Mouse (Mus musculus): ENCODE measurements around the gene Olfr411. TPM values are rescaled to one million over a fixed set of nuclear protein-coding genes. Genes with fewer than 3 reads are reported as not detected.

Olfr411 gene
- polyA plus RNA-seq (2015; fragmentation: Nextera tagmentation; extraction: Ambion mirVana), result not detected in 2 replicates

DNA sequence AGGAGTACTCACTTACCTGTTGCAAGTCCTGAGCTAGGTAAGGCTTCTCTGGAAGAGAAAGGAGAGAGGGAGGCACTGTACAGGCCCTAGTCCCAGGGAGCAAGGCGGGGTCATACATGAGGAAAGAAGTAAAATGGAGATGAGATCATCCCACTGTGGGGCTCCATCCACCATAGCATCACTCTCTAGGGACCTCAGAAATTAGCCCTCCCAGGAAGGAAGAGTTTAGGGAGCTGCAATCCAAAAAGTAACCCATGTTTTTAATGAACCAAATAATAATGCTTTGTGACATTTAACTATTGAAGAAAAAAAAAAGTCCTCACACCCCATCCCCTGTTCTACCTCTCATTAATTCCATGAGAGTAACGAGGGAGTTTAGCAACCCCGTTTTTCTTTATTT, at the start of gene Olfr411:
Gene Olfr411, minus strand, starts transcription at position 101 of the 400 bp plus-strand sequence.
- Histone ChIP-seq H3K27ac (no peak within 1 kb of the TSS), H3K4me3 (no peak within 1 kb of the TSS), H3K4me1 (no peaks in the 10 kb centered on the region), H3K9me3 (no peaks in the 10 kb centered on the region), H3K4me2 (no peak within 1 kb of the TSS), H3K9ac (no peak within 1 kb of the TSS), H3K36me3 (no peaks in the 10 kb centered on the region), H3K27me3 (no peaks in the 10 kb centered on the region)
- 65% methylated on average over 3 of the region's 3 CpGs for WGBS
- ATAC-seq (ENCODE audit: borderline replicate concordance, extremely low read depth, low FRiP score, low TSS enrichment), result no peak

DNA sequence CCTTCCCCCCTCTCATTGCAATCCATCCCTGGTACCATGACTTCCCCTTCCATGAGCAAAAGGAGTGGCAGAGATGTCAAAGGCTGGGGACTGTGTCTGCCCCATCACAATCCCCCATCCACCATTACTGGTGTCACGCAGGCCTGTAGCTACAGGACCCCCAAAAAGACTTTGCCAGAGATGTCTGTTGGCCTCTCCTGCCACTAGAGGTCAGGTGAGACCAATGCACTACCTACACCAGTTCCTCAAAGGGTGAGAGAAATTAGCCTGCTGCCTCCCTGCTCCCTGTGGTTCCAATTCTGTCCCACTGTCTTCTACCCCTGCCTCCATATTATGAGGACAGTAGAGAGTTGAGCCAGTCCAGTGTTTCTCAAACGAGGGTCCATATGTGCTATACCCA, 49.7 kb upstream of the Olfr411 start:
- Histone ChIP-seq H3K9ac (no peak overlapping the region), H3K9me3 (no peaks in the 10 kb centered on the region), H3K4me2 (no peak overlapping the region), H3K27me3 (no peaks in the 10 kb centered on the region), H3K4me1 (no peaks in the 10 kb centered on the region), H3K27ac (no peak overlapping the region), H3K36me3 (no peaks in the 10 kb centered on the region), H3K4me3 (no peak overlapping the region)
- no peak; the same call in 1 of the 2 replicates for ATAC-seq (ENCODE audit: borderline replicate concordance, extremely low read depth, low FRiP score, low TSS enrichment)
- WGBS, result 34% methylated on average over 2 of the region's 2 CpGs

DNA sequence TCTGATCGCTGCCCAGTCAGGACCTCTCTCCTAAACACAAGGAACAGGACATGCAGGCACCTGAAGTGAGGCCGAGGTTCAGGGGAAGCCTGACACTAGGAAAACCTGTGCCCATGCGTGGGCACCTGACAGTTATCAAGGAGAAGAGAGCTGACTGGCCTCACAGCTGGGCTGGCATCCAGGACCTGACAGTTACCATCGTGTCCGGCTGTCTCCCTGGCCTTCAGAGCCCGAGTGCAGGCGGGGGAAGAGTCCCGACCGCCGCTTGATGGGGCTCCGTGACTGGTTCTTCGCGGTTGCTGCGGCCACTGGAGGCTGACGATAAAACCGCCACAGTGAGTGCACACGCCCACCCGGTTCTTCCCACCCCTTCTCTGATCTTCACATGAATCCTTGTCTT, 43.1 kb upstream of the Olfr411 start:
- ATAC-seq (ENCODE audit: borderline replicate concordance, extremely low read depth, low FRiP score, low TSS enrichment), result no peak
- Histone ChIP-seq H3K27ac (no peak overlapping the region), H3K9me3 (no peaks in the 10 kb centered on the region), H3K4me2 (no peak overlapping the region), H3K9ac (no peak overlapping the region), H3K27me3 (no peaks in the 10 kb centered on the region), H3K4me3 (no peak overlapping the region), H3K4me1 (no peaks in the 10 kb centered on the region), H3K36me3 (no peaks in the 10 kb centered on the region)
- WGBS, result 73% methylated on average over 18 of the region's 18 CpGs

DNA sequence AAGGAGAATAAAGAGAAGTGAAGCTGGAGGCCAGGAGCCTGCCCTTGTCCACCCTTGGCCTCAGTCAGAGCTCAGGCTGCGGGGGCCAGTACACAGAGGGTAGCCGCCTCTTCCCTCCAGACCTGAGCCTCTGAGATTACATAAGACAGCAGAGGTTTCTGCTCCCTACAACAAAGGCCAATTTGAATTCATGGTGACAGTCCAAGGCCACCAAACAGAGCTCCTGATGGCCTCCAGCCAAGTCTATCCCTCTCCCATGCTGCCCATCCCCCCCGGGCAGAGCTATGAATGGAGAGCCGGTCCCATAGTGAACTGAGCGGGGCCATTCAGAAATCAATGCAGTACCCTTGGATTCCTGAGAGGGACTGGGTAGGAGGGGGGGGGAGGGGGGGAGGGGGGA, 41.0 kb upstream of the Olfr411 start:
- no peaks in the 10 kb centered on the region for H3K36me3 ChIP-seq
- H3K27me3 ChIP-seq, result no peaks in the 10 kb centered on the region
- WGBS, result 70% methylated on average over 5 of the region's 5 CpGs
- H3K27ac ChIP-seq, result no peak overlapping the region
- H3K4me1 ChIP-seq, result no peaks in the 10 kb centered on the region
- H3K9me3 ChIP-seq, result no peaks in the 10 kb centered on the region
- no peak overlapping the region for H3K4me3 ChIP-seq
- H3K9ac ChIP-seq, result no peak overlapping the region
- ATAC-seq (ENCODE audit: borderline replicate concordance, extremely low read depth, low FRiP score, low TSS enrichment), result peak; percentile 36; the same call in 1 of the 2 replicates
- H3K4me2 ChIP-seq, result no peak overlapping the region

DNA sequence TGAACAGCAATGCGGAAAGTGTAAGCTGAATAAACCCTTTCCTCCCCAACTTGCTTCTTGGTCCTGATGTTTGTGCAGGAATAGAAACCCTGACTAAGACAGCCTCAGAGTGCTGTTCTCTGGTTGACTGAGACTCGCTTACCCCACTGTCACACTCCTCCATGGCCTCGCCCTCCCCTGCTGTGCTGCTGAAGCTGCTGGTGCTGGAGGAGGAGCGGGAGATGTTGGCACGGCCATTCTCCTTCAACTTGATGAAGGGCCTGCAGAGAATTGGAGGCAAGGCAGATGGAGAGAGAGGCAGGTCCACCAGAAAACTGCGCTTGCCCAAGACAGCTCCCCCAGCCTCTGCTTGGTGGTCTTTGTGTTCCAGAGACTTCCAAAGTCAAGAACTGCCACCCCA, 40.5 kb upstream of the Olfr411 start:
- ATAC-seq (ENCODE audit: borderline replicate concordance, extremely low read depth, low FRiP score, low TSS enrichment), result no peak
- Histone ChIP-seq H3K4me1 (no peaks in the 10 kb centered on the region), H3K27ac (no peak overlapping the region), H3K9me3 (no peaks in the 10 kb centered on the region), H3K4me3 (no peak overlapping the region), H3K9ac (no peak overlapping the region), H3K27me3 (no peaks in the 10 kb centered on the region), H3K4me2 (no peak overlapping the region), H3K36me3 (no peaks in the 10 kb centered on the region)
- WGBS, result 81% methylated on average over 6 of the region's 6 CpGs

DNA sequence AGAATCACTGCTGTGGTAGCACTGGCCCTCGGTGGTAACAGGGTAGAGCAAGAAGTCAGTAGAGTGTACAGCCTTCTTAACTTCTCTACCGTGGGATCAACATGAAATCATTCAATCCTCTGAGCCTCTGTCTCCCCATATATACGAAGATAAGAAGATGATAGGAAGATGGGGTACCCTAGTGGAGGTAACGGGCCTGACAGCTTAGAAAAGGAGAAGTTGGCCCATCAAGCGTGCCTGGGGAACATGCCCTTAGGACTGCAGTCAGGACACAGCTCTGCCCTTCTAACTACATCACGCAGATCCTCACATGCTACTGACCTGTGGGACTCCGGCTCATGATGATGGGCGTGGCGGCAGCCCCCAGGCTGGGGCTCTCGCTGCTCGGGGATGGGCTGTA, 39.4 kb upstream of the Olfr411 start:
- H3K4me1 ChIP-seq, result no peaks in the 10 kb centered on the region
- H3K36me3 ChIP-seq, result no peaks in the 10 kb centered on the region
- no peak overlapping the region for H3K4me2 ChIP-seq
- 80% methylated on average over 11 of the region's 11 CpGs for WGBS
- no peaks in the 10 kb centered on the region for H3K27me3 ChIP-seq
- ATAC-seq (ENCODE audit: borderline replicate concordance, extremely low read depth, low FRiP score, low TSS enrichment), result no peak
- H3K9ac ChIP-seq, result no peak overlapping the region
- no peaks in the 10 kb centered on the region for H3K9me3 ChIP-seq
- H3K27ac ChIP-seq, result no peak overlapping the region
- no peak overlapping the region for H3K4me3 ChIP-seq

DNA sequence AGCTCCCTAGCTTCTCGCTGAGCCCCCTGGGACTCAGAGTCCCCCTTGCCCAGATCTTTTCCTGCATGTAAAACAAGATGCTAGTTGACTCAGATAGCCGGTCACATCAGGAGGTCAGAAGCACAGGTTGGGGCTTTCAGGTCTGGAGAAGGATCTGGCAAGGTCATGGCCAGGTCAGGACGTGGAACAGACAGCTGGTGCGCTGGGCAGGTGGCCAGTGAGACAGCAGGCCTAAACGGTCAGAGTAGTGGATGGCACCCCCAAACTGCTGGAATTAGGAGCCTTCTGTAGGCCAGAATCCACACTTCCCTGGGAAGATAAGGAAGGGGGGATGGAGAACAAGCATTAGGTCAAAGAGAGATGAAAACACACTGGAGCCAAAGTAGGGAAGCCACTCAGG, 34.8 kb upstream of the Olfr411 start:
- Histone ChIP-seq H3K4me3 (no peak overlapping the region), H3K36me3 (no peaks in the 10 kb centered on the region), H3K27me3 (no peaks in the 10 kb centered on the region), H3K9ac (no peak overlapping the region), H3K27ac (no peak overlapping the region), H3K4me1 (0 out of 2 replicates have a peak, but pooled peaks cover 8% of the 10 kb centered on the region), H3K4me2 (no peak overlapping the region), H3K9me3 (no peaks in the 10 kb centered on the region)
- 67% methylated on average over 5 of the region's 5 CpGs for WGBS
- ATAC-seq (ENCODE audit: borderline replicate concordance, extremely low read depth, low FRiP score, low TSS enrichment), result no peak

DNA sequence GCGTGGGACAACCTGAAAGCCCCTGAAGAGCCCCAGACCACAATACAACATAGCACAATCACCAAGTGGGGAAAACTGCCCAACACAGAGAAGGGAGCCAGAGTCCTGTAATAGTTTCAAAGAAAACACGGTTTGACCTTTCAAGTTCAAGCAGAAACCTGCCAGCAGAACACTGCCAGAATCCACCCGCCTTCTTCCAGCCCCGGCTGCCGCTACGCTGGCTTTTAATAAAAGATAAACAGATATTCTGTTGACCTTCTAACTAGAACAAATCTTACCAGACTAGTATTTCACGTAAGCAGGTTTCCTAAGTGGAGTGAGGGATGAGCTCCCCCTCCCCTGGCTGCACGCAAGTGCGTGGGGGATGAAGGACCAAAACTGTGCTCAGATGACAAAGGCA, 33.2 kb upstream of the Olfr411 start:
- Histone ChIP-seq H3K27ac (0 out of 2 replicates have a peak overlapping the region, but pooled peaks have one; percentile 15), H3K36me3 (no peaks in the 10 kb centered on the region), H3K4me1 (0 out of 2 replicates have a peak, but pooled peaks cover 8% of the 10 kb centered on the region), H3K27me3 (no peaks in the 10 kb centered on the region), H3K4me2 (no peak overlapping the region), H3K9ac (no peak overlapping the region), H3K9me3 (no peaks in the 10 kb centered on the region), H3K4me3 (no peak overlapping the region)
- WGBS, result 63% methylated on average over 9 of the region's 9 CpGs
- no peak for ATAC-seq (ENCODE audit: borderline replicate concordance, extremely low read depth, low FRiP score, low TSS enrichment)

DNA sequence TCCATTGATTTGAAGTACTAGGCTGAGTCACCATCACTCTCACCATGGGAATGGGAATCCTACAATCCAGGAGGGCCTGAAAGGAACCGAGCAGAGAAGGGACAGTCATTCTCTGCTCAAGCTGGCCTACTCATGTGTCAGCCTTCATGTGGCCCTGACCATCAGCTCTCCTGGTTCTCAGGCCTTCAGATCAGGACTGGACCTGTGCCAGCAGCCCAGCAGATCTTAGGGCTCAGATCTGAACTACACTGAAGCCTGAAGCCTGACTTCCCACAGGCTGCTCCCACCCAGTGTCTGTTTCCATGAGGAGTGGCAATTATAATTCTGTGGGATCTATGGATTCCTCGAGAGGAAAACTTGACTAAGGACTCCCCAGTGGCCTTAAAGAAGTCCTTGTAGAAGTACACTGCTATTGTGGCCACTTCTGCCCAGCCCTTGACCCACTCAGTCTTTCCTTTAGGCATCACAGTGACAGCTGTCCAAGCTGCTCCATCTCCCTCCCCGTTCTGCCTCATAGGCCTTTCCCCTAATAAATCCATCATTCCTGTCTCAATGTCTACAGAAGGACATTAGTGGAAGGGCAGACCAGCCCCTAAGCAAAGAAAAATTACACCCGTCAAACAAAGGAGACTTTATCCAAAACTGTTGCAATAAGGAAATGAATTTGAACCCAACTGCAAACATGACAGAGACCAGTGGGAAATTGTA, 26.9 kb upstream of the Olfr411 start:
- no peak overlapping the region for H3K27ac ChIP-seq
- ATAC-seq (ENCODE audit: borderline replicate concordance, extremely low read depth, low FRiP score, low TSS enrichment), result no peak
- H3K9ac ChIP-seq, result no peak overlapping the region
- H3K36me3 ChIP-seq, result no peaks in the 10 kb centered on the region
- H3K4me1 ChIP-seq, result no peaks in the 10 kb centered on the region
- no peaks in the 10 kb centered on the region for H3K27me3 ChIP-seq
- 45% methylated on average over 4 of the region's 4 CpGs for WGBS
- H3K4me2 ChIP-seq, result no peak overlapping the region
- H3K4me3 ChIP-seq, result no peak overlapping the region
- H3K9me3 ChIP-seq, result no peaks in the 10 kb centered on the region

DNA sequence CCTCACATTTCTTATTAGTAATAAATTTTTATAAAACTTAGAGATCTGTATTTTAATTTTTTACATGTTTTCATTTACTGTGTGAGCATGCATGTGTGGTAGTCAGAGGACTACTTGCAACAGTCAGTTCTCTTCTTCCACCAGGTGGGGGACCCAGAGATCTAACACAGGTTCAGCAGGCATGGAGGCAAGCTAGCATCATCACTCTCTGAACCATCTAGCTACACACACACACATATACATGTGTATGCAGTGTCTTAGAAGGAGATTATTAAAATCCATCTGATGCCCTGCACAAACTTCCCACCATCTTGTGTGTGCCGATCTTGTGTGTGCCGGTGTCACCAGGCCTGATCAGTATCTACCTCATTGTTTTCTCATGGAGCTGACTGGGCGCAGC, 24.4 kb upstream of the Olfr411 start:
- no peak overlapping the region for H3K4me2 ChIP-seq
- no peaks in the 10 kb centered on the region for H3K9me3 ChIP-seq
- H3K4me1 ChIP-seq, result no peaks in the 10 kb centered on the region
- H3K27ac ChIP-seq, result no peak overlapping the region
- H3K36me3 ChIP-seq, result no peaks in the 10 kb centered on the region
- H3K27me3 ChIP-seq, result no peaks in the 10 kb centered on the region
- no peak overlapping the region for H3K4me3 ChIP-seq
- WGBS, result 82% methylated on average over 3 of the region's 3 CpGs
- H3K9ac ChIP-seq, result no peak overlapping the region
- ATAC-seq (ENCODE audit: borderline replicate concordance, extremely low read depth, low FRiP score, low TSS enrichment), result 0 out of 2 replicates have a peak, but pooled peaks have one; percentile 14

DNA sequence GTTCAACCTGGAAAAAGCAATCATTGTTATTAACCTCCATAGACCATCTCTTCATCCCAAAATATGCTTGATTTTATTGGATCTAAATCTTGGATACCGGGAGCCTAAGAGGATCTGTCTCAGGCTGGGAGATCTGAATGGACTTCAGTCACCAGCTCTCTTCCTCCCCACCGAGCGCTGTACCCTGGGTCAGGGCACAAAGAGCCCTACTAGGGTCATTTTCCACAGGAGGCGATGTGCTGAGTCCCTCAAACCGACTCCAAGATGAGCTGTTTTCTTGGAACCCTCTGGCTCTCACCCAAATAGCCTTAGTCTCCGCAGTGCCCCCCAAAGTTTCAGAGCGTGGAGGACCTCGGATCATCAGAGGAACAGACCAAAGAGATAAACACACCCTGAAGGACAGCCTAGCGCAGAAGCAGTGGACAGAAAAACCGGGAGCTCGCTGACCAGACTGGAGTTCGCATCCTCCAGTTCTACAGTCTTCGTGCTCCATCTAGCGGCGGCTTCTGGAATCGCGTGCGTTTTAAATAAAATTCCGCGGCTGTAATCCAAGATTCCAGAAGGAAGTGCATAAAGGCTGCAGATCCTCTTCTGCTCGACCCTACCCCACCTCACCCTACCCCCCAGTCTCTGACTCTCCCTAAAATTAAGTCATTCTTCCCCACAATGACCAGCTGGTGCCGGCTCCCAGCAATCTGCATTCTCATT, 19.1 kb upstream of the Olfr411 start:
- H3K27ac ChIP-seq, result no peak overlapping the region
- H3K4me1 ChIP-seq, result no peaks in the 10 kb centered on the region
- peaks cover 6% of the 10 kb centered on the region; the same call in 1 of the 2 replicates for H3K27me3 ChIP-seq
- H3K36me3 ChIP-seq, result no peaks in the 10 kb centered on the region
- no peak overlapping the region for H3K4me3 ChIP-seq
- no peaks in the 10 kb centered on the region for H3K9me3 ChIP-seq
- no peak overlapping the region for H3K9ac ChIP-seq
- ATAC-seq (ENCODE audit: borderline replicate concordance, extremely low read depth, low FRiP score, low TSS enrichment), result no peak
- no peak overlapping the region for H3K4me2 ChIP-seq
- WGBS, result 13% methylated on average over 22 of the region's 22 CpGs

DNA sequence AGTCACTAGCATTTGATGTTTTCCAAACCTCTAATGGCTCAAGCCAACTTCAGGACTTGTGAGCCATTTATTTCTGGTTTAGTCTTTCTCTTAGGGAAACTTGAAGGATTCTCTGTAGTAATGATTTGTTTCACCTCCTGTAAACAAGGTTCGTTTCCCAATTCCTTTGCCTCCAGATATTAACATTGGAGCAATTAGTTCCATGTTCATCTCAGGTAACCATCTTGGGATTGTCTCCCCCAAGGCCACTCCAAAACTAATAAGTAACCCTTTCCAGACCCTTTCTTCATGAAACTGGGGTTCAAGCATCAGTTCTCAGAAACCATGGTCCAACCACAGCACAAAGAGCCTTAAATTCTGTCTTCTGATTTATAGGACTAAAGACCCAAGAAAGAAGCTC, 9.3 kb upstream of the Olfr411 start, which contains the start of gene Olfr412:
Gene Olfr412, plus strand, starts transcription at position 301 of the 400 bp plus-strand sequence.
- H3K9me3 ChIP-seq, result no peaks in the 10 kb centered on the region
- H3K4me3 ChIP-seq, result no peak within 1 kb of the TSS
- H3K4me2 ChIP-seq, result no peak within 1 kb of the TSS
- H3K9ac ChIP-seq, result no peak within 1 kb of the TSS
- ATAC-seq (ENCODE audit: borderline replicate concordance, extremely low read depth, low FRiP score, low TSS enrichment), result no peak
- H3K4me1 ChIP-seq, result no peaks in the 10 kb centered on the region
- H3K36me3 ChIP-seq, result no peaks in the 10 kb centered on the region
- 79% methylated on average over 1 of the region's 1 CpGs for WGBS
- no peaks in the 10 kb centered on the region for H3K27me3 ChIP-seq
- H3K27ac ChIP-seq, result no peak within 1 kb of the TSS
